14 mouse cellular contexts compared by ENCODE assay signal in the genomic region with DNA sequence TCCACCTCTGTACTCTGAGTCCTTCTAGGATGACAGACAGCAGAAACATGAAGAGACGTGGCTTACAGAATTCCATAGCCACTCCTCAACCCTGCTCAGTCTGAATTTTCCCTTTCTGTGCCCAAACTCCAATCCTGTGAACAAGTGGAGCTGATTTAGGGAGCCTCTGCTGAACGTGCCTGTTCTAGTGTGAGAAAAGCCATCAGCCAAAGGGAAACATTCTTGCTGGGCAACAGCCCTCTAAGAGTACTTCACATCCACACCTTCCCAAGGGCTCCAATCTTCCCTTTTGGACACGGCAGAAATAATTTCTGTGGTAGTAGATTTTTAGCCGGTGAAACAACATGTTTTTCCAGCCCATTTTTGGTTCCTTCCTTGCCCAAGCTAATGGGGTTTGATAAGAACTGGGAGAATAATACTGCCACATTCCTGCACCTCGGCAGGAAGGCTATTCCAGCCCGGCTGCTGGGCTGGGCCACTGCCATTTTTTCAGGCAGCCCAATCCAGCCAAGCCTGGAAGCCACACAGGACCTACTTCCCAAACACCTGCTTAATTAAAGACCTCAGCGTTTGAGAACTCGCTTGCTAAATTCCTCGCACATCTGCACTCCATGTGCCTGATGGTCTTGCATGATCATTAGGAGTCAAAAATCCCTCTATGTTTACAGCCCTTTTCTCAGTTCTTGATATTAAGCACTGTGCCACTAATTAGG. TPM values are rescaled to one million over a fixed set of nuclear protein-coding genes. Genes with fewer than 3 reads are reported as not detected.
A peak's percentile ranks its signal among the peaks of the same experiment; 100 is the strongest.
DNase-seq lines count a peak whose midpoint lies in the region; ATAC-seq lines count a peak whose summit lies in the region.
"Had no signal": no experiment of that assay in that cellular context is flagged by ENCODE, and none has a peak within 500 bp of the region (broad histone marks: within the 10 kb centered on the region; RNA-seq: fewer than 3 reads in every experiment).

No protein-coding gene starts in this region.

- peak; percentile 60 for DNase-seq in heart, adult 8-10 months (ENCODE audit: low spot score)
- peak; percentile 49 for DNase-seq in limb, embryonic 10.5 days (ENCODE audit: low spot score)
- DNase-seq in c-Kit-positive CD71-positive TER-119-positive erythroid progenitor cells, embryonic 14.5 days (ENCODE audit: low spot score), result no peak
- DNase-seq in adrenal gland, postnatal 4 days (ENCODE audit: low spot score in 2 of 2), result no peak
- DNase-seq in kidney, postnatal 14 days, result no peak
- DNase-seq: embryo, embryonic 11 days; thymus, adult 18-20 months had no signal

- 0 out of 2 replicates have a peak, but pooled peaks have one; percentile 56 for ATAC-seq in hindbrain, embryonic 16.5 days
- ATAC-seq in hindbrain, embryonic 12.5 days (ENCODE audit: low FRiP score), result no peak
- no peak for ATAC-seq in embryonic facial prominence, embryonic 15.5 days (ENCODE audit: insufficient number of reproducible peaks, low FRiP score, low TSS enrichment, low read depth)
- ATAC-seq: CD4-positive, CD25-positive, alpha-beta regulatory T cell, adult 4 months had no signal

- no peak overlapping the region for H3K27ac ChIP-seq in hindbrain, embryonic 16.5 days (ENCODE audit: low read depth, low read length)
- no peak overlapping the region for H3K27ac ChIP-seq in hindbrain, embryonic 12.5 days
- H3K27ac ChIP-seq in embryonic facial prominence, embryonic 15.5 days (replicated peaks), result 0 out of 2 replicates have a peak overlapping the region, but pooled peaks have one; percentile 34
- peak overlapping the region; percentile 56; the same call in 1 of the 2 replicates for H3K27ac ChIP-seq in limb, embryonic 10.5 days
- H3K27ac ChIP-seq: kidney, postnatal 0 days; midbrain, embryonic 12.5 days had no signal

- no peaks in the 10 kb centered on the region for H3K27me3 ChIP-seq in hindbrain, embryonic 16.5 days (replicated peaks; ENCODE audit: control insufficient read depth, insufficient read depth, low read length)
- H3K27me3 ChIP-seq in hindbrain, embryonic 12.5 days, result no peaks in the 10 kb centered on the region
- no peaks in the 10 kb centered on the region for H3K27me3 ChIP-seq in embryonic facial prominence, embryonic 15.5 days
- no peaks in the 10 kb centered on the region for H3K27me3 ChIP-seq in limb, embryonic 10.5 days (ENCODE audit: low read depth, poor library complexity, severe bottlenecking)

- 61% methylated on average over 9 of the region's 9 CpGs for WGBS in hindbrain, embryonic 16.5 days
- 65% methylated on average over 9 of the region's 9 CpGs for WGBS in hindbrain, embryonic 12.5 days
- 35% methylated on average over 9 of the region's 9 CpGs for WGBS in embryonic facial prominence, embryonic 15.5 days
- 64% methylated on average over 9 of the region's 9 CpGs for WGBS in limb, embryonic 10.5 days

- no peaks in the 10 kb centered on the region for H3K4me1 ChIP-seq in hindbrain, embryonic 16.5 days (ENCODE audit: control insufficient read depth, insufficient read depth, low read depth, low read length)
- H3K4me1 ChIP-seq in hindbrain, embryonic 12.5 days, result no peaks in the 10 kb centered on the region
- H3K4me1 ChIP-seq in embryonic facial prominence, embryonic 15.5 days, result peaks cover 8% of the 10 kb centered on the region; the same call in 1 of the 2 replicates
- H3K4me1 ChIP-seq in limb, embryonic 10.5 days, result peaks cover 16% of the 10 kb centered on the region
- H3K4me1 ChIP-seq: midbrain, embryonic 12.5 days had no signal

- no peak overlapping the region for H3K9ac ChIP-seq in hindbrain, embryonic 16.5 days (ENCODE audit: low read depth, low read length)
- no peak overlapping the region for H3K9ac ChIP-seq in hindbrain, embryonic 12.5 days
- H3K9ac ChIP-seq in embryonic facial prominence, embryonic 15.5 days, result no peak overlapping the region
- H3K9ac ChIP-seq: midbrain, embryonic 12.5 days had no signal

- H3K9me3 ChIP-seq in hindbrain, embryonic 16.5 days (ENCODE audit: control insufficient read depth, low read length), result no peaks in the 10 kb centered on the region
- no peaks in the 10 kb centered on the region for H3K9me3 ChIP-seq in hindbrain, embryonic 12.5 days (replicated peaks)
- H3K9me3 ChIP-seq in embryonic facial prominence, embryonic 15.5 days (replicated peaks), result no peaks in the 10 kb centered on the region
- no peaks in the 10 kb centered on the region for H3K9me3 ChIP-seq in limb, embryonic 10.5 days (replicated peaks)
- H3K9me3 ChIP-seq: midbrain, embryonic 12.5 days had no signal

- no peak overlapping the region for H3K4me2 ChIP-seq in hindbrain, embryonic 16.5 days (ENCODE audit: low read length)
- H3K4me2 ChIP-seq in hindbrain, embryonic 12.5 days (replicated peaks), result no peak overlapping the region
- no peak overlapping the region for H3K4me2 ChIP-seq in embryonic facial prominence, embryonic 15.5 days (replicated peaks)
- H3K4me2 ChIP-seq: midbrain, embryonic 12.5 days had no signal

- no peak overlapping the region for H3K4me3 ChIP-seq in hindbrain, embryonic 16.5 days (ENCODE audit: low read length)
- no peak overlapping the region for H3K4me3 ChIP-seq in hindbrain, embryonic 12.5 days
- no peak overlapping the region for H3K4me3 ChIP-seq in embryonic facial prominence, embryonic 15.5 days (replicated peaks)
- no peak overlapping the region for H3K4me3 ChIP-seq in limb, embryonic 10.5 days
- H3K4me3 ChIP-seq: midbrain, embryonic 12.5 days had no signal

- no peaks in the 10 kb centered on the region for H3K36me3 ChIP-seq in hindbrain, embryonic 16.5 days (ENCODE audit: control insufficient read depth, insufficient read depth, low read length)
- no peaks in the 10 kb centered on the region for H3K36me3 ChIP-seq in hindbrain, embryonic 12.5 days
- H3K36me3 ChIP-seq in embryonic facial prominence, embryonic 15.5 days, result no peaks in the 10 kb centered on the region
- no peaks in the 10 kb centered on the region for H3K36me3 ChIP-seq in limb, embryonic 10.5 days
- H3K36me3 ChIP-seq: midbrain, embryonic 12.5 days had no signal

RNA-seq across cellular contexts. Expression of gene Fbln5, which starts 41.1 kb away (rescaled TPM):
- 18.4 and 21.0 TPM in 2 replicates for polyA plus RNA-seq in hindbrain, embryonic 16.5 days (2015; fragmentation: Nextera tagmentation; extraction: Ambion mirVana)
- polyA plus RNA-seq in hindbrain, embryonic 12.5 days (2016; fragmentation: Nextera tagmentation; extraction: Ambion mirVana), result 24.4 and 30.6 TPM in 2 replicates
- polyA plus RNA-seq in embryonic facial prominence, embryonic 15.5 days (2015; fragmentation: Nextera tagmentation; extraction: Ambion mirVana), result 149 and 160 TPM in 2 replicates
- 10 to 100 TPM; 19.1 to 22.8 (median 20.8) TPM for total RNA-seq in heart, adult 8-10 months (2022)
- 10.5 and 16.1 TPM in 2 replicates for polyA plus RNA-seq in limb, embryonic 10.5 days (2016; fragmentation: Nextera tagmentation; extraction: Ambion mirVana)
- 10 to 100 TPM; 78.4 to 96.9 TPM for total RNA-seq in adrenal gland, postnatal 4 days (2021)
- total RNA-seq: hematopoietic stem cell, adult 5-6 weeks had no signal
- polyA plus RNA-seq: CD4-positive, CD25-positive, alpha-beta regulatory T cell, adult 4 months had no signal

RNA-seq across cellular contexts. Expression of gene Tc2n, which starts 59.4 kb away (rescaled TPM):
- 0.46 and 0.53 TPM in 2 replicates for polyA plus RNA-seq in hindbrain, embryonic 16.5 days (2015; fragmentation: Nextera tagmentation; extraction: Ambion mirVana)
- polyA plus RNA-seq in hindbrain, embryonic 12.5 days (2016; fragmentation: Nextera tagmentation; extraction: Ambion mirVana), result 0.23 and 0.53 TPM in 2 replicates
- polyA plus RNA-seq in embryonic facial prominence, embryonic 15.5 days (2015; fragmentation: Nextera tagmentation; extraction: Ambion mirVana), result 1.1 and 2.0 TPM in 2 replicates
- under 1 TPM; 0.46 to 0.98 (median 0.67) TPM for total RNA-seq in heart, adult 8-10 months (2022)
- 0.24 and 0.43 TPM in 2 replicates for polyA plus RNA-seq in limb, embryonic 10.5 days (2016; fragmentation: Nextera tagmentation; extraction: Ambion mirVana)
- total RNA-seq in adrenal gland, postnatal 4 days (2021), result 1 to 10 TPM; 1.4 to 2.2 TPM

Comparison
In these comparisons a context has a peak if more than half of its experiments do, and no peak if none do; other contexts are left out.
1. H3K27ac ChIP-seq: peak in embryonic facial prominence, embryonic 15.5 days (single experiment) and limb, embryonic 10.5 days (single experiment); none in hindbrain, embryonic 16.5 days (single experiment) and hindbrain, embryonic 12.5 days (single experiment).
2. DNase-seq: peak in heart, adult 8-10 months (single experiment) and limb, embryonic 10.5 days (single experiment); none in c-Kit-positive CD71-positive TER-119-positive erythroid progenitor cells, embryonic 14.5 days (single experiment), adrenal gland, postnatal 4 days (0 of 2) and kidney, postnatal 14 days (single experiment).